Comparison of ENCODE assay signal across 8 mouse cellular contexts in genomic region chr17:12163403-12163802, GRCm38 (mm10). TPM values are rescaled to one million over a fixed set of nuclear protein-coding genes. Genes with fewer than 3 reads are reported as not detected.
A peak's percentile ranks its signal among the peaks of the same experiment; 100 is the strongest.
DNase-seq lines count a peak whose midpoint lies in the region; ATAC-seq and TF ChIP-seq lines count a peak whose summit lies in the region.

No protein-coding gene starts in this region.

- no peak for TF ChIP-seq EP300 in heart, postnatal 0 days (IDR thresholded peaks at IDR 0.05; ENCODE audit: low read depth)

- ATAC-seq in heart, postnatal 0 days (ENCODE audit: insufficient read depth, low read depth) = no peak
- peak; percentile 51; the same call in 1 of the 2 replicates for ATAC-seq in limb, embryonic 13.5 days (ENCODE audit: low FRiP score, low read depth)

- DNase-seq in heart, postnatal 0 days (ENCODE audit: low spot score) = no peak
- no peak for DNase-seq in heart, adult 9 months (ENCODE audit: low spot score in 2 of 2)
- peak; percentile 53 for DNase-seq in lung, postnatal 10 days
- DNase-seq in lung, postnatal 25 days (ENCODE audit: low spot score) = no peak
- peak; percentile 16 for DNase-seq in embryonic facial prominence, embryonic 10.5 days (ENCODE audit: low spot score)
- no peak for DNase-seq in layer of hippocampus, adult 9-10 months (ENCODE audit: low spot score)
- no peak for DNase-seq in yolk sac, embryonic 10.5 days (ENCODE audit: low spot score)

- no peak overlapping the region for H3K27ac ChIP-seq in heart, postnatal 0 days (ENCODE audit: low read depth)
- no peak overlapping the region; the same call in 1 of the 2 replicates for H3K27ac ChIP-seq in embryonic facial prominence, embryonic 10.5 days (replicated peaks)
- H3K27ac ChIP-seq in limb, embryonic 13.5 days = no peak overlapping the region; the same call in 1 of the 2 replicates

- H3K9ac ChIP-seq in heart, postnatal 0 days (replicated peaks; ENCODE audit: low read depth, low read length) = no peak overlapping the region
- no peak overlapping the region for H3K9ac ChIP-seq in limb, embryonic 13.5 days

- no peaks in the 10 kb centered on the region for H3K9me3 ChIP-seq in heart, postnatal 0 days (replicated peaks; ENCODE audit: control insufficient read depth, low read length)
- H3K9me3 ChIP-seq in embryonic facial prominence, embryonic 10.5 days = no peaks in the 10 kb centered on the region
- no peaks in the 10 kb centered on the region for H3K9me3 ChIP-seq in limb, embryonic 13.5 days

- no peaks in the 10 kb centered on the region for H3K36me3 ChIP-seq in heart, postnatal 0 days (replicated peaks; ENCODE audit: control insufficient read depth, insufficient read depth, low read length)
- H3K36me3 ChIP-seq in embryonic facial prominence, embryonic 10.5 days (replicated peaks) = peaks cover 58% of the 10 kb centered on the region
- peaks cover 11% of the 10 kb centered on the region for H3K36me3 ChIP-seq in limb, embryonic 13.5 days

- no peaks in the 10 kb centered on the region for H3K27me3 ChIP-seq in heart, postnatal 0 days (ENCODE audit: control insufficient read depth, insufficient read depth, low read length)
- H3K27me3 ChIP-seq in embryonic facial prominence, embryonic 10.5 days (replicated peaks; ENCODE audit: low read depth, poor library complexity, severe bottlenecking) = no peaks in the 10 kb centered on the region
- H3K27me3 ChIP-seq in limb, embryonic 13.5 days = no peaks in the 10 kb centered on the region

- H3K4me3 ChIP-seq in heart, postnatal 0 days (ENCODE audit: low read depth, low read length) = no peak overlapping the region
- no peak overlapping the region for H3K4me3 ChIP-seq in embryonic facial prominence, embryonic 10.5 days
- no peak overlapping the region for H3K4me3 ChIP-seq in limb, embryonic 13.5 days

- TF ChIP-seq CTCF in heart, postnatal 0 days (IDR thresholded peaks at IDR 0.05; ENCODE audit: low read depth) = no peak

- peak overlapping the region; percentile 25; the same call in 1 of the 2 replicates for H3K4me2 ChIP-seq in heart, postnatal 0 days (ENCODE audit: low read depth, low read length)
- 0 out of 2 replicates have a peak overlapping the region, but pooled peaks have one; percentile 21 for H3K4me2 ChIP-seq in limb, embryonic 13.5 days (replicated peaks)

- peaks cover 6% of the 10 kb centered on the region; the same call in 1 of the 2 replicates for H3K4me1 ChIP-seq in heart, postnatal 0 days (ENCODE audit: control insufficient read depth, insufficient read depth)
- peaks cover 14% of the 10 kb centered on the region for H3K4me1 ChIP-seq in embryonic facial prominence, embryonic 10.5 days
- H3K4me1 ChIP-seq in limb, embryonic 13.5 days = peaks cover 36% of the 10 kb centered on the region

- whole genome bisulfite sequencing in heart, postnatal 0 days = 58% methylated on average over 13 of the region's 13 CpGs
- 81% methylated on average over 13 of the region's 13 CpGs for WGBS in embryonic facial prominence, embryonic 10.5 days
- 55% methylated on average over 13 of the region's 13 CpGs for WGBS in limb, embryonic 13.5 days

RNA-seq across cellular contexts. Expression of gene Agpat4, which starts 44.9 kb away (rescaled TPM):
- total RNA-seq in heart, postnatal 0 days (2014; rRNA removed; ENCODE audit: low replicate concordance) = 11.9 and 13.4 TPM in 2 replicates
- polyA plus RNA-seq in heart, postnatal 0 days (2015; fragmentation: Nextera tagmentation; extraction: Ambion mirVana) = 7.0 and 9.2 TPM in 2 replicates
- polyA plus RNA-seq in embryonic facial prominence, embryonic 10.5 days (2016; fragmentation: Nextera tagmentation; extraction: Ambion mirVana) = 39.4 and 41.3 TPM in 2 replicates
- 38.8 and 40.1 TPM in 2 replicates for polyA plus RNA-seq in limb, embryonic 13.5 days (2015; fragmentation: Nextera tagmentation; extraction: Ambion mirVana)

Comparison
In these comparisons a context has a peak if more than half of its experiments do, and no peak if none do; other contexts are left out.
1. DNase-seq: peak in lung, postnatal 10 days (single experiment) and embryonic facial prominence, embryonic 10.5 days (single experiment); none in heart, postnatal 0 days (single experiment), heart, adult 9 months (0 of 2), lung, postnatal 25 days (single experiment), layer of hippocampus, adult 9-10 months (single experiment) and yolk sac, embryonic 10.5 days (single experiment).